Mouse (Mus musculus) lung, embryonic 15.5 days (tissue): ENCODE measurements at regions not wholly inside any gene's neighbourhood (a gene's known extent, or its start where the extent isn't known, plus 50 kb on each side); places are given as distances from the start of the nearest gene placed in this dataset.

ENCODE experiments used
- ATAC-seq: fragments of 200-750 bp; cut with Nextera tagmentation; 2 replicates; pipeline ENCODE4 v1.8.0; 2017; ENCODE audit warnings: moderate number of reproducible peaks, borderline replicate concordance; ENCODE audit not compliant: low FRiP score, low TSS enrichment; ENCODE audit errors: extremely low read depth
- H3K27ac ChIP-seq: fragments of 300-500 bp; sonication (generic); 2 replicates; pipeline ENCODE4 v1.5.1; 2015; ENCODE audit warnings: moderate library complexity, mild to moderate bottlenecking, inconsistent platforms
- H3K27me3 ChIP-seq: fragments of 300-500 bp; sonication (generic); 2 replicates; pipeline ENCODE4 v1.6.1; 2015; ENCODE audit warnings: inconsistent platforms
- H3K36me3 ChIP-seq: fragments of 300-500 bp; sonication (generic); 2 replicates; pipeline ENCODE4 v1.6.1; 2015; ENCODE audit warnings: inconsistent platforms
- H3K4me1 ChIP-seq: fragments of 300-500 bp; sonication (generic); 2 replicates; pipeline ENCODE4 v1.6.1; 2015; ENCODE audit warnings: inconsistent platforms
- H3K4me2 ChIP-seq: fragments of 300-500 bp; sonication (generic); 2 replicates; pipeline ENCODE4 v1.6.1; 2015; ENCODE audit warnings: inconsistent platforms, mild to moderate bottlenecking, moderate library complexity
- H3K4me3 ChIP-seq: fragments of 300-500 bp; sonication (generic); 2 replicates; pipeline ENCODE4 v1.5.1; 2015; ENCODE audit warnings: mild to moderate bottlenecking, inconsistent platforms
- H3K9ac ChIP-seq: fragments of 300-500 bp; sonication (generic); 2 replicates; pipeline ENCODE4 v1.6.1; 2015; ENCODE audit warnings: inconsistent platforms
- H3K9me3 ChIP-seq: fragments of 300-500 bp; sonication (generic); 2 replicates; pipeline ENCODE4 v1.6.1; 2016; ENCODE audit warnings: inconsistent platforms
- WGBS: fragments of 180-500 bp; shearing (Covaris S2); methylation state at CpG from one replicate; pipeline ENCODE4 v1.1.7; 2015; 5-methylcytosine and 5-hydroxymethylcytosine counted together

GRCm38 (mm10) chr10:68894121-68894520 lies 170.7 kb downstream of the Tmem26 start:
- no peaks in the 10 kb centered on the region for H3K9me3 ChIP-seq
- no peaks in the 10 kb centered on the region for H3K27me3 ChIP-seq
- H3K4me2 ChIP-seq, result no peak overlapping the region
- H3K4me3 ChIP-seq, result no peak overlapping the region
- ATAC-seq, result no peak
- H3K27ac ChIP-seq, result no peak overlapping the region
- no peak overlapping the region for H3K9ac ChIP-seq
- peaks cover 10% of the 10 kb centered on the region for H3K4me1 ChIP-seq
- H3K36me3 ChIP-seq, result no peaks in the 10 kb centered on the region
- 84% methylated on average over 6 of the region's 6 CpGs for WGBS

- Histone ChIP-seq H3K36me3 (no peaks in the 10 kb centered on the region), H3K27ac (no peak overlapping the region), H3K9me3 (no peaks in the 10 kb centered on the region), H3K9ac (no peak overlapping the region), H3K4me3 (no peak overlapping the region), H3K27me3 (no peaks in the 10 kb centered on the region), H3K4me2 (no peak overlapping the region), H3K4me1 (peaks cover 10% of the 10 kb centered on the region)
- no peak for ATAC-seq
- WGBS, result 36% methylated on average over 3 of the region's 3 CpGs
Observed at GRCm38 (mm10) chr10:68897524-68897923, 174.1 kb downstream of the Tmem26 start.

- Histone ChIP-seq H3K27ac (no peak overlapping the region), H3K9ac (no peak overlapping the region), H3K36me3 (no peaks in the 10 kb centered on the region), H3K4me3 (no peak overlapping the region), H3K4me1 (0 out of 2 replicates have a peak, but pooled peaks cover 3% of the 10 kb centered on the region), H3K27me3 (no peaks in the 10 kb centered on the region), H3K4me2 (no peak overlapping the region), H3K9me3 (no peaks in the 10 kb centered on the region)
- no peak for ATAC-seq
- 64% methylated on average over 4 of the region's 4 CpGs for WGBS
Observed at GRCm38 (mm10) chr10:68901168-68901567, 177.7 kb downstream of the Tmem26 start.

- no peaks in the 10 kb centered on the region for H3K27me3 ChIP-seq
- H3K9me3 ChIP-seq, result no peaks in the 10 kb centered on the region
- H3K4me2 ChIP-seq, result no peak overlapping the region
- H3K27ac ChIP-seq, result no peak overlapping the region
- no peak overlapping the region for H3K9ac ChIP-seq
- no peak overlapping the region for H3K4me3 ChIP-seq
- H3K36me3 ChIP-seq, result no peaks in the 10 kb centered on the region
- 0 out of 2 replicates have a peak, but pooled peaks cover 3% of the 10 kb centered on the region for H3K4me1 ChIP-seq
- ATAC-seq, result no peak
- WGBS, result 17% methylated on average over 3 of the region's 3 CpGs
Observed at GRCm38 (mm10) chr10:68902670-68903069, 179.2 kb downstream of the Tmem26 start.

GRCm38 (mm10) chr10:68904337-68904736 lies 180.9 kb downstream of the Tmem26 start:
- H3K4me2 ChIP-seq, result no peak overlapping the region
- ATAC-seq, result no peak
- H3K9ac ChIP-seq, result no peak overlapping the region
- no peaks in the 10 kb centered on the region for H3K9me3 ChIP-seq
- H3K27me3 ChIP-seq, result no peaks in the 10 kb centered on the region
- H3K36me3 ChIP-seq, result no peaks in the 10 kb centered on the region
- 0 out of 2 replicates have a peak, but pooled peaks cover 3% of the 10 kb centered on the region for H3K4me1 ChIP-seq
- H3K4me3 ChIP-seq, result no peak overlapping the region
- WGBS, result 90% methylated on average over 10 of the region's 10 CpGs
- H3K27ac ChIP-seq, result no peak overlapping the region

- Histone ChIP-seq H3K27ac (no peak overlapping the region), H3K9me3 (no peaks in the 10 kb centered on the region), H3K4me2 (no peak overlapping the region), H3K4me1 (no peaks in the 10 kb centered on the region), H3K36me3 (no peaks in the 10 kb centered on the region), H3K4me3 (no peak overlapping the region), H3K27me3 (no peaks in the 10 kb centered on the region), H3K9ac (no peak overlapping the region)
- no peak for ATAC-seq
- 18% methylated on average over 5 of the region's 5 CpGs for WGBS
Observed at GRCm38 (mm10) chr10:68908236-68908635, 184.8 kb downstream of the Tmem26 start.

- no peak overlapping the region for H3K4me3 ChIP-seq
- no peak for ATAC-seq
- H3K9me3 ChIP-seq, result no peaks in the 10 kb centered on the region
- H3K27ac ChIP-seq, result no peak overlapping the region
- no peaks in the 10 kb centered on the region for H3K27me3 ChIP-seq
- 73% methylated on average over 10 of the region's 10 CpGs for WGBS
- H3K9ac ChIP-seq, result no peak overlapping the region
- no peaks in the 10 kb centered on the region for H3K4me1 ChIP-seq
- H3K36me3 ChIP-seq, result no peaks in the 10 kb centered on the region
- no peak overlapping the region for H3K4me2 ChIP-seq
Observed at GRCm38 (mm10) chr10:68909018-68909417, 185.6 kb downstream of the Tmem26 start.

GRCm38 (mm10) chr10:68916147-68916546 lies 192.7 kb downstream of the Tmem26 start:
- Histone ChIP-seq H3K27me3 (no peaks in the 10 kb centered on the region), H3K4me3 (no peak overlapping the region), H3K4me2 (no peak overlapping the region), H3K36me3 (no peaks in the 10 kb centered on the region), H3K9me3 (no peaks in the 10 kb centered on the region), H3K9ac (no peak overlapping the region), H3K27ac (no peak overlapping the region), H3K4me1 (no peaks in the 10 kb centered on the region)
- 21% methylated on average over 7 of the region's 7 CpGs for WGBS
- ATAC-seq, result no peak

GRCm38 (mm10) chr10:68935843-68936242 lies 212.4 kb downstream of the Tmem26 start:
- H3K27me3 ChIP-seq, result no peaks in the 10 kb centered on the region
- no peaks in the 10 kb centered on the region for H3K9me3 ChIP-seq
- WGBS, result 61% methylated on average over 5 of the region's 5 CpGs
- H3K9ac ChIP-seq, result no peak overlapping the region
- H3K4me3 ChIP-seq, result no peak overlapping the region
- H3K27ac ChIP-seq, result no peak overlapping the region
- no peaks in the 10 kb centered on the region for H3K36me3 ChIP-seq
- no peaks in the 10 kb centered on the region for H3K4me1 ChIP-seq
- ATAC-seq, result no peak
- H3K4me2 ChIP-seq, result no peak overlapping the region

- Histone ChIP-seq H3K9ac (no peak overlapping the region), H3K36me3 (no peaks in the 10 kb centered on the region), H3K4me2 (no peak overlapping the region), H3K9me3 (no peaks in the 10 kb centered on the region), H3K4me3 (no peak overlapping the region), H3K27ac (no peak overlapping the region), H3K27me3 (no peaks in the 10 kb centered on the region), H3K4me1 (no peaks in the 10 kb centered on the region)
- no peak for ATAC-seq
- WGBS, result 69% methylated on average over 6 of the region's 6 CpGs
Observed at GRCm38 (mm10) chr10:68943239-68943638, 208.0 kb upstream of the Rhobtb1 start.

GRCm38 (mm10) chr10:68956539-68956938 lies 194.7 kb upstream of the Rhobtb1 start:
- Histone ChIP-seq H3K27me3 (no peaks in the 10 kb centered on the region), H3K4me1 (no peaks in the 10 kb centered on the region), H3K9me3 (no peaks in the 10 kb centered on the region), H3K4me2 (no peak overlapping the region), H3K27ac (no peak overlapping the region), H3K9ac (no peak overlapping the region), H3K36me3 (no peaks in the 10 kb centered on the region), H3K4me3 (no peak overlapping the region)
- ATAC-seq, result no peak
- 64% methylated on average over 7 of the region's 7 CpGs for WGBS

- no peak overlapping the region for H3K4me3 ChIP-seq
- no peaks in the 10 kb centered on the region for H3K4me1 ChIP-seq
- ATAC-seq, result no peak
- no peaks in the 10 kb centered on the region for H3K36me3 ChIP-seq
- 50% methylated on average over 1 of the region's 1 CpGs for WGBS
- H3K9ac ChIP-seq, result no peak overlapping the region
- no peaks in the 10 kb centered on the region for H3K9me3 ChIP-seq
- H3K27ac ChIP-seq, result no peak overlapping the region
- no peak overlapping the region for H3K4me2 ChIP-seq
- H3K27me3 ChIP-seq, result no peaks in the 10 kb centered on the region
Observed at GRCm38 (mm10) chr10:68961376-68961775, 189.9 kb upstream of the Rhobtb1 start.

GRCm38 (mm10) chr10:68963090-68963489 lies 188.1 kb upstream of the Rhobtb1 start:
- Histone ChIP-seq H3K36me3 (no peaks in the 10 kb centered on the region), H3K4me1 (no peaks in the 10 kb centered on the region), H3K9ac (no peak overlapping the region), H3K27ac (no peak overlapping the region), H3K27me3 (no peaks in the 10 kb centered on the region), H3K4me3 (no peak overlapping the region), H3K9me3 (no peaks in the 10 kb centered on the region), H3K4me2 (no peak overlapping the region)
- 77% methylated on average over 8 of the region's 8 CpGs for WGBS
- no peak for ATAC-seq
